Mouse (Mus musculus): Measurements from ENCODE around the gene Nmt2. TPM values are rescaled to one million over a fixed set of nuclear protein-coding genes. Genes with fewer than 3 reads are reported as not detected.

The Nmt2 gene
- polyA plus RNA-seq (2015; fragmentation: Nextera tagmentation; extraction: Ambion mirVana), result 20.0 and 21.0 TPM in 2 replicates

DNA sequence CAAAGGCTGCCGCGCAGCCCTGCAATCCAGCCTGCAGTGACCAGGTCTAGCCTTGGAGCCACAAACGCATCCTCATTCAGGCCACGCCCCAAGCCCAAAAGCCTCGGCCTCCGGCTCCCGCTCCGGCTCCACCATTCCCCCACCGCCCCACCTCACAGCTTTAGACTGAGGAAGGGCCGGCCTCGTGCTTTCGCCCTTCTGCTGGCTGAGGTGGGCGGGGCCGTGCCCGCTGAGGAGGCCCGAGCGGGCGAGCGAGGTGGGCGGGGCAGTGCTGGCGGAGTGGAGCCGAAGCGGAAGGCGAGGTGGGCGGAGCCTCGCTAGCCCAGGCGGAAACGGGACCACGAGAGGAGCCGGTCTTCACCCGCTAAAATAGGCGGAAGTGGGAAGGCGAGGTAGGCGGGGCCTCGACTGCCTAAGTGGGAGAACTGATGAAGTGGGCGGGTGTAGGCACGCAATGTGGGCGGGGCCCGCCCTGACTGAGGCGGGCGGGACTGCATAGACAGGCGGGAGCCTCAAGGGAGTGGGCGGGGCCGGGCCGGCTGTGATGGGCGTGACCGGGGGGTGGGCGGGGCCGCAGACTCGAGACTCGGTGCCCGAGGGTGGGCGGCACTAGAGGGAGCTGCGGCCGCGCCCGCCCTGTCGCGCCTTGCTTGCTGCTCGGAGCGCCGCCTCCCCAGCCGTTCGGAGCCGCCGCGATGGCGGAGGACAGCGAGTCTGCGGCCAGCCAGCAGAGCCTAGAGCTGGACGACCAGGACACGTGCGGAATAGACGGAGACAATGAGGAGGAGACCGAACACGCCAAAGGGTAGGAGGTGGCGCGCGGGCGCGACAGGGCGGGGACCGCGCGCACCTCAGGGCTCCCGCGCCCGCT lies at the start of gene Nmt2:
Gene Nmt2 (plus strand): TSS at position 611 of the 871 bp plus-strand sequence.
- H3K4me3 ChIP-seq (ENCODE audit: low read depth, low read length), result peak within 1 kb of the TSS; percentile 92
- peak within 1 kb of the TSS; percentile 76 for H3K9ac ChIP-seq (ENCODE audit: low read depth, low read length)
- TF ChIP-seq CTCF (IDR thresholded peaks at IDR 0.05; ENCODE audit: low read depth), result peak; percentile 59
- no peaks in the 10 kb centered on the region for H3K9me3 ChIP-seq (ENCODE audit: control insufficient read depth)
- ATAC-seq, result peak; percentile 99
- WGBS, result under 1% methylated on average over 88 of the region's 88 CpGs
- H3K36me3 ChIP-seq (ENCODE audit: control insufficient read depth, insufficient read depth), result no peaks in the 10 kb centered on the region
- H3K4me2 ChIP-seq (replicated peaks; ENCODE audit: low read depth), result peak within 1 kb of the TSS; percentile 92
- H3K27me3 ChIP-seq (replicated peaks; ENCODE audit: control insufficient read depth, insufficient read depth, low read length), result no peaks in the 10 kb centered on the region
- peak within 1 kb of the TSS; percentile 71 for H3K27ac ChIP-seq (ENCODE audit: low read depth, low read length)
- H3K4me1 ChIP-seq (replicated peaks; ENCODE audit: control insufficient read depth, insufficient read depth, low read length), result no peaks in the 10 kb centered on the region

DNA sequence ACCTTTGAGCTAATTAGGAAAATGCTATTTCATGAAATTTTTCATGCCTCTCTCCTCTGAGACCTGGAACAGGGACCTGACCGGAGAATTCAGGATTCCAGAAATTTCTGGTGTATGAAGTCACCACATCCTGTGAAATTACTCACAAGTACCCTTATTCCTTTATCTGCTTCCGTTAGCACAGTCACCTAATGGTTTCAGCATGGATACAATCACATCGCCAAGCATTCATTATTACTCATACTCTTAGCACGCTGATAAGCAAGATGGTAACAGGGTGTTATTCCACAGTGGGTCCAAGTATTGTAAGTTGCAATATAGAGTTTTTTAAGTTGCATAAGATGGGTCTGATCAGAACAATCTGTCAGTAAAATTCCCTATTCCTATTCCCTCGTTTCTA lies 44.8 kb upstream of the Nmt2 start:
- no peaks in the 10 kb centered on the region for H3K36me3 ChIP-seq (ENCODE audit: control insufficient read depth, insufficient read depth)
- H3K4me3 ChIP-seq (ENCODE audit: low read depth, low read length), result no peak overlapping the region
- no peak overlapping the region for H3K4me2 ChIP-seq (replicated peaks; ENCODE audit: low read depth)
- no peak overlapping the region for H3K9ac ChIP-seq (ENCODE audit: low read depth, low read length)
- no peak overlapping the region for H3K27ac ChIP-seq (ENCODE audit: low read depth, low read length)
- H3K27me3 ChIP-seq (replicated peaks; ENCODE audit: control insufficient read depth, insufficient read depth, low read length), result no peaks in the 10 kb centered on the region
- no peaks in the 10 kb centered on the region for H3K9me3 ChIP-seq (ENCODE audit: control insufficient read depth)
- no peak for TF ChIP-seq CTCF (IDR thresholded peaks at IDR 0.05; ENCODE audit: low read depth)
- 55% methylated on average over 5 of the region's 5 CpGs for WGBS
- H3K4me1 ChIP-seq (replicated peaks; ENCODE audit: control insufficient read depth, insufficient read depth, low read length), result no peaks in the 10 kb centered on the region
- ATAC-seq, result 0 out of 2 replicates have a peak, but pooled peaks have one; percentile 31

DNA sequence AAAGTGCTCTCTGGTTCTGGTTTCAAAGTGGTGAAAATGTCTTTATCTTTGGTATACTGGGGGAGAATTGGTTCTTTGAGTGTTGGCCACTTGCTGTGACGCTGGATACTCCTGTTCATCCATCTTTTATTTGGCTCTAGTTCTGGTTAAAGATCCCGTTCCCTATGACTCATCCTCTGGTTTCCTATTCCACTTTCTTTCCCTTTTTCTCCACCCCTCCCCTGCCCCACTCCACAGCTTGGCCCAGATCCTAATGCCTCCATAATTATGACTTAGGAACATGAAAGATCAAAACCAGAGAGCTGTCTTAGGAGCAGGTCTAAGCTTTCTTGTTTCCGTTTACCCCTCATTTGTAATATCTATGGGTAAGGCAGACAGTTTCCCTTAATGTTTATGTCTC lies 39.8 kb upstream of the Nmt2 start:
- Histone ChIP-seq H3K9ac (ENCODE audit: low read depth, low read length) (no peak overlapping the region), H3K36me3 (ENCODE audit: control insufficient read depth, insufficient read depth) (no peaks in the 10 kb centered on the region), H3K9me3 (ENCODE audit: control insufficient read depth) (no peaks in the 10 kb centered on the region), H3K4me1 (replicated peaks; ENCODE audit: control insufficient read depth, insufficient read depth, low read length) (no peaks in the 10 kb centered on the region), H3K27me3 (replicated peaks; ENCODE audit: control insufficient read depth, insufficient read depth, low read length) (no peaks in the 10 kb centered on the region), H3K4me3 (ENCODE audit: low read depth, low read length) (no peak overlapping the region), H3K27ac (ENCODE audit: low read depth, low read length) (no peak overlapping the region), H3K4me2 (replicated peaks; ENCODE audit: low read depth) (no peak overlapping the region)
- no peak for ATAC-seq
- no peak for TF ChIP-seq CTCF (IDR thresholded peaks at IDR 0.05; ENCODE audit: low read depth)
- WGBS, result 57% methylated on average over 3 of the region's 3 CpGs

DNA sequence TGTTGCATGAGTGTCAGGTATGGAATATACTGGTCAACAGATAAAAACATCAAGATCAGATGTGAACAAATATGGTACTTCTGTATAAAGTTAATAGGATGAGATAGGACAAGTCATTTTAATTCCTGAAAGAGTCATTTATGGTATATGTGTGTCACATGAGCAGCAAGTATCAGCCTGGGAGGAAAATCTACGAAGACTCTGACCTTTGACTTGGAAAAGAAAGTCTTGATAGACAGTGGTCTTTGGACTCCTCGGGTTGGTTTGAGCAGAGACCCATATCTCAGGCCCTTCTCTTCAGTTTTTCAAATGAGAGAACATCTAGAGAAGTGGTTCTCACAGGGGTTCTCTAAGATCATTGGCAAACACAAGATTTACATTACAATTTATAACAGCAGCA lies 32.7 kb upstream of the Nmt2 start:
- Histone ChIP-seq H3K4me1 (replicated peaks; ENCODE audit: control insufficient read depth, insufficient read depth, low read length) (no peaks in the 10 kb centered on the region), H3K9me3 (ENCODE audit: control insufficient read depth) (no peaks in the 10 kb centered on the region), H3K4me2 (replicated peaks; ENCODE audit: low read depth) (no peak overlapping the region), H3K9ac (ENCODE audit: low read depth, low read length) (no peak overlapping the region), H3K36me3 (ENCODE audit: control insufficient read depth, insufficient read depth) (no peaks in the 10 kb centered on the region), H3K27ac (ENCODE audit: low read depth, low read length) (no peak overlapping the region), H3K4me3 (ENCODE audit: low read depth, low read length) (no peak overlapping the region), H3K27me3 (replicated peaks; ENCODE audit: control insufficient read depth, insufficient read depth, low read length) (no peaks in the 10 kb centered on the region)
- no peak for TF ChIP-seq CTCF (IDR thresholded peaks at IDR 0.05; ENCODE audit: low read depth)
- peak; percentile 57 for ATAC-seq
- 43% methylated on average over 2 of the region's 2 CpGs for WGBS

DNA sequence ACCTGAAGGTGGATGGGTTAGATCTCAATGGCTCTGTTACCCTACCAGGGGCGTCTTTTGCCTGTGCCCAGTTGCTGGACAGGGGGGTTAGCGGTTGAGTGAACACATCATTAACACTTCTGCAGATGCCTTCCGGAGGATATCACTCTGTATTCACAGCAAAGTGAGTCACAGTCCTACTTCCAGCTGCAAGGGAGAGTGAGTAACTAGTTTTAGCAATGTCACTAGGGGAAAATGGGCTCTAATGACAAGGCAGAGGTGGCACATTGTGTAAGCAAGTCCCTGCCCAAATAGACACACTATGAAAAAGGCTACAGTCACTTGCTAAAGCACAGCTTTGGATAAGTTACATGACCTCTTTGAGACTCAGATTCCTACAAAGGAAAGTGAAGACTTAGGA lies 17.5 kb upstream of the Nmt2 start:
- H3K9me3 ChIP-seq (ENCODE audit: control insufficient read depth), result no peaks in the 10 kb centered on the region
- H3K4me1 ChIP-seq (replicated peaks; ENCODE audit: control insufficient read depth, insufficient read depth, low read length), result no peaks in the 10 kb centered on the region
- ATAC-seq, result no peak
- H3K9ac ChIP-seq (ENCODE audit: low read depth, low read length), result no peak overlapping the region
- no peaks in the 10 kb centered on the region for H3K27me3 ChIP-seq (replicated peaks; ENCODE audit: control insufficient read depth, insufficient read depth, low read length)
- 88% methylated on average over 3 of the region's 3 CpGs for WGBS
- no peak overlapping the region for H3K27ac ChIP-seq (ENCODE audit: low read depth, low read length)
- no peak overlapping the region for H3K4me3 ChIP-seq (ENCODE audit: low read depth, low read length)
- TF ChIP-seq CTCF (IDR thresholded peaks at IDR 0.05; ENCODE audit: low read depth), result no peak
- H3K4me2 ChIP-seq (replicated peaks; ENCODE audit: low read depth), result no peak overlapping the region
- no peaks in the 10 kb centered on the region for H3K36me3 ChIP-seq (ENCODE audit: control insufficient read depth, insufficient read depth)

DNA sequence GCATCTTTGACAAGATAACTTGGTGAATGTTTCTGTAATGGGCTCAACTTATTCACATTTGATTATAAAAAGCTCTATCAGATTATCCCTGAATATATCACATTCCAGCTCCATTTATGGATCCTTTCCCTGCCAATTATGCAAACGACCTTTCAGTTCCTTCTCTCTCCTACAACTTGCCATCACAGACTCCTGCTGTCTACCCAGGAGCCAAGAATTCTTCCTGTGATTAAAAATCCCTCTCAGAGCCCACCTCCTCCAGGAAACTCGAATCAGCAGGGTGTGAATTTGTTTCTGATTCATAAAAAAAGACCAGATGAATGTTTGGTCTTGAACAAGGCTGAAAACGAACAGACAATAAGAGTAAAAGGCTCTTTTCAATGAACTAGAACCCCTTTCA lies 16.1 kb upstream of the Nmt2 start:
- no peak overlapping the region for H3K4me3 ChIP-seq (ENCODE audit: low read depth, low read length)
- H3K9me3 ChIP-seq (ENCODE audit: control insufficient read depth), result no peaks in the 10 kb centered on the region
- 31% methylated on average over 3 of the region's 3 CpGs for WGBS
- no peaks in the 10 kb centered on the region for H3K36me3 ChIP-seq (ENCODE audit: control insufficient read depth, insufficient read depth)
- H3K4me2 ChIP-seq (replicated peaks; ENCODE audit: low read depth), result no peak overlapping the region
- TF ChIP-seq CTCF (IDR thresholded peaks at IDR 0.05; ENCODE audit: low read depth), result no peak
- ATAC-seq, result no peak
- H3K4me1 ChIP-seq (replicated peaks; ENCODE audit: control insufficient read depth, insufficient read depth, low read length), result no peaks in the 10 kb centered on the region
- no peaks in the 10 kb centered on the region for H3K27me3 ChIP-seq (replicated peaks; ENCODE audit: control insufficient read depth, insufficient read depth, low read length)
- H3K27ac ChIP-seq (ENCODE audit: low read depth, low read length), result no peak overlapping the region
- no peak overlapping the region for H3K9ac ChIP-seq (ENCODE audit: low read depth, low read length)

Data from intestine, postnatal 0 days (tissue).